Mouse (Mus musculus) layer of hippocampus, postnatal 14 days (tissue): Measurements from ENCODE around the gene Olfr373. TPM values are rescaled to one million over a fixed set of nuclear protein-coding genes. Genes with fewer than 3 reads are reported as not detected.
"Not testable (repeated sequence)": the region's sequence is repeated elsewhere in the genome, so short reads cannot be mapped to it uniquely, and the experiment has no call there.

ENCODE experiments used
- DNase-seq, 2 experiments: peaks; one replicate each; pipeline ENCODE4 v3.0.0; 2021 to 2022; ENCODE audit warnings: low spot score in 2 of 2, mixed read lengths in 1 of 2
- long read RNA-seq, 2 experiments: library from polyadenylated mRNA; stranded (forward); transcript quantifications; one replicate each; pipeline ENCODE4 v2.0.0; 2021
- total RNA-seq, 2 experiments: library from RNA; stranded (reverse); gene quantifications; 2 replicates each; pipeline ENCODE4 v1.2.3; 2021

Olfr373 gene
- total RNA-seq, result not detected
- long read RNA-seq, experiment 1, result 0 reads
- long read RNA-seq, experiment 2, result 0 reads

- not testable (repeated sequence) for DNase-seq
Observed at GRCm38 (mm10) chr8:72082877-72083276, at the start of gene Olfr373. Olfr373 (plus strand) TSS chr8:72083177.

- not testable (repeated sequence) for DNase-seq
Observed at GRCm38 (mm10) chr8:72040918-72041317, 42.1 kb upstream of the Olfr373 start, which contains the start of gene Olfr372. Olfr372 (plus strand) TSS chr8:72041218.

GRCm38 (mm10) chr8:72042493-72042892 lies 40.5 kb upstream of the Olfr373 start:
- DNase-seq, result no peak

GRCm38 (mm10) chr8:72054633-72055032 lies 28.3 kb upstream of the Olfr373 start:
- DNase-seq, result not testable (repeated sequence)

- DNase-seq, result not testable (repeated sequence)
Observed at GRCm38 (mm10) chr8:72057643-72058042, 25.3 kb upstream of the Olfr373 start.

DNA sequence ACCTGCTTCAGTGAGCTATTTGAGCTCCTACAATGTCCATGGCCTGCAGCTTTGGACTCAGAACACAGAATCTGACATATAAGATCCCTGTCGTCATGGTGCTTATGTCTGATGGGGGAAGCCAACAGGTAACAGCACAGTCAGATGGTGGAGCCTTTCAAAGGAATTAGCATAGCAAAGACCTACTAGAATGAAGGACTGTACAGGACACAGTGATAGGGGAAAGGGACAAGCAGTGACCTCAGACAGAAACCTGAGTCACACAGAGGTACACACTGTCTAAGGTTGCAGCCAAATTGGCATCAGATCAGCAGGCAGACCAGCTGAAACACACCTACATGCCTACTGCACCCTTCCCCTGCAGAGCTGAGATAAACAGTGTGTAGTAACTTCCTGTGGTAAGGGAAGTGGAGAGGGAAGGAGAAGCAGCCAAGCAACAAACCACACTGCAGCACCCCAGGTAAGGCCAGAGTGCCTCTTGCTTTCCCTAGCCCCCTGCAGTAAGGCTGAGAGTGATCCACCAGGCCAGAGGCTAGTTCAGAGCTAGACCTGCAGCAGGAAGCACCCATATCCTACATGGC lies 16.1 kb upstream of the Olfr373 start:
- not testable (repeated sequence) for DNase-seq

- no peak for DNase-seq
Observed at GRCm38 (mm10) chr8:72084744-72085143, 1.8 kb downstream of the Olfr373 start.

- not testable (repeated sequence) for DNase-seq
Observed at GRCm38 (mm10) chr8:72087611-72088010, 4.6 kb downstream of the Olfr373 start.

- DNase-seq, result not testable (repeated sequence)
Observed at GRCm38 (mm10) chr8:72096721-72097120, 13.7 kb downstream of the Olfr373 start.

DNA sequence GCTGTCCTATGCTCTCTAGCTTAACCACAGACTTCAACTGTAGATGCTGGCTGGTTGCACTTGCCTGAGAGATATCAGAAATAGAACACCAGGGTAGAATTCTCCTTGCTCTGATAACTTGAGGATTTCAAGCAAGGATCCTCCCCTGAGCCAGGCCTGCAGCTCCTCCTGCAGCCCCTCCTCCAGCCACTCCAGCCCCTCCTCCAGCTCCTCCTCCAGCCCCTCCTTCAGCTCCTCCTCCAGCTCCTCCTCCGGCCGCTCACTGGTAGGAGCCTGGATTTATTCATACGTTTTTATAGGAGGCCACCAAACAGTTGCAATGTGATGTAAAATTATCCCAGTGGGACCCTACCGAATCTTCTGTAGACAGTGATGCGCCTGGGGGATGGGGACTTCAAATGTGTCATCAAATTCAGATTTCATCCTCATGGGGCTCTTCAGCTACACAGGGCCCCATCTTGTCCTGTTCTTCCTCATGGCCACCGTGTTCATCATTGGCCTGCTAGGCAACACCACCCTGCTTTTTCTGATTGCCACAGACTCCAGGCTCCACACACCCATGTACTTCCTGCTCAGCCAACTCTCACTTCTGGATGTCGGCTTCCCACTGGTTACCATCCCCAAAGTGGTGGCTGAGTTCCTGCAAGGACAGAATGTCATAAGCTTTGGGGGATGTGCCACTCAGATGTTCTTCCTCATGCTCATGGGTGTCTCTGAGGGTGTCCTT lies 16.6 kb downstream of the Olfr373 start:
- peak in 1 of 2 experiments; percentile 6 for DNase-seq

DNA sequence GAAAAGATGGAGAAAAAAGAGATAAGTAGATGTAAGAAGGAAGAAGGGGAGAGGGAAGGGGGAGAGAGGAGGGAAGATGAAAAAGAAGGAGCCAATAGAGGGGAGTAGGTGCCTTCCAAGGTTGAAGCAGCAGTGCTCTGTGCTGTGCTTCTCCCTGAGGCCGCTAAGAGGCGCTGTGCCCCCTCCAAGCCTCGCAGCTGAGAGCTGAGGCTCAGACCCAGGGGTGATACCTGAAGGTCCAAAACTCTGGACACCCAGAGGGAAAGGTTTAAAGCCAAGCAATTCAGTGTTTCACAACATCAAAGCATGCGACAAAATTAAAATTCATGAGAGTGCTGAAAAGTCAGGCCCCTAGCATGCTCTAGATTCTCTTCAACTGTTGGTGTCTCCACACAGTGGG lies 22.2 kb downstream of the Olfr373 start:
- no peak for DNase-seq

- DNase-seq, result no peak
Observed at GRCm38 (mm10) chr8:72106740-72107139, 23.8 kb downstream of the Olfr373 start, which contains the start of gene Olfr374. Olfr374 (plus strand) TSS chr8:72107040.

GRCm38 (mm10) chr8:72110876-72111275 lies 27.9 kb downstream of the Olfr373 start:
- no peak for DNase-seq

DNA sequence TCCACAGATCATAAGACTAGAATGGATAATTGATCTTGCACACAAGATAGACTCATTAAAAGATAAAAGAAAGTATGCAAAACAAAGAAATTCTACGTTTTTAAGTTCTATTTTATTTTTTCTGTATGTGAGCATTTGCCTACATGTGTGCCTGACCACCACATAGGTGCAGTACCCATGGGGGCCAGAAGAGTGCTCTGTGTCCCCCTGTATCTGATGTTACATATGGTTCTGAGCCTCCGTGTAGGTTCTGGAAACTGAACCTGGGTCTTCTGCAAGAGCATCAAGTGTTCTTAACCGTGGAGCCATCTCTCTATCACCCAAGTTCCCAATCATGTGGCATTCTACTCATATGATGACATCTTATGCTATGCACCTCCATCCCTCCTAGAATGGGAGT lies 29.5 kb downstream of the Olfr373 start:
- no peak for DNase-seq

DNA sequence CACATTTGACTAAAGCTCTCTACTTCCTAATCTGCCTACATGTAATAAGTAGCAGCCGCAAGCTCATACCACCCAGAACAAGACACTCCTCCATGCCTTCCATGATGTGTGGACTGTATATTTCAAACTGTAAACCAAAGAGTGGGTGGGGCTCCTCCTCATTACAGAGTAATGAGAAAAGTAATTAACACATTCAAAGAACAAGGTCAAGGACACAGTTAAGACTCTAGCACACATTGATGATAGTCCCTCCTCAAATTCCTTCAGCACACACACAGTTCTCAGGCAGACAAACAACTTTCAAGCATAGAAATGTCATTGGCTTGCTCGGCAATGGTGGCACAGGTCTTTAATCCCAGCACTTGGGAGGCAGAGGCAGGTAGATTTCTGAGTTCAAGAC lies 32.2 kb downstream of the Olfr373 start:
- DNase-seq, result no peak

GRCm38 (mm10) chr8:72118616-72119015 lies 35.6 kb downstream of the Olfr373 start:
- DNase-seq, result no peak

DNA sequence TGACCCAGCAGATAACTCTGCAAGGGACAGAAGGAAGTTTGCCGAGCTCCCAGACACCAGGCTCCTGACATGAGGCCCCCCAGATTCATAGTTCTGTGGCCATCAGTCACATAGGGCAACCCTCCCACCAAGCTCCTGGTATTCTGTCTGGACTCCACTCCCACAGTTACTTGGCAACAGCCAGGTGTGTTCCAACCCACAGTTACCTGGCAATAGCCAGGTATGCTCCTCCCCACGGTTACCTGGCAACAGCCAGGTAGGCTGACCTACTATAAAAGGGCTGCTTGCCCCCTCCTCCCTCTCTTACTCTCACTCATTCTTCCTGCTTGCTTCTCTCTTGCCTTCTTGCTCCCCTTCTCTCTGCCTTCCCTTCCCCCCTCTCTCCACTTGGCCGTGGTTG lies 38.5 kb downstream of the Olfr373 start:
- DNase-seq, result not testable (repeated sequence)

- no peak for DNase-seq
Observed at GRCm38 (mm10) chr8:72121997-72122396, 39.0 kb downstream of the Olfr373 start.

- no peak for DNase-seq
Observed at GRCm38 (mm10) chr8:72127834-72128233, 44.9 kb downstream of the Olfr373 start.

GRCm38 (mm10) chr8:72131251-72131650 lies 48.3 kb downstream of the Olfr373 start:
- no peak for DNase-seq

GRCm38 (mm10) chr8:72131901-72132300 lies 48.9 kb downstream of the Olfr373 start:
- no peak for DNase-seq

DNA sequence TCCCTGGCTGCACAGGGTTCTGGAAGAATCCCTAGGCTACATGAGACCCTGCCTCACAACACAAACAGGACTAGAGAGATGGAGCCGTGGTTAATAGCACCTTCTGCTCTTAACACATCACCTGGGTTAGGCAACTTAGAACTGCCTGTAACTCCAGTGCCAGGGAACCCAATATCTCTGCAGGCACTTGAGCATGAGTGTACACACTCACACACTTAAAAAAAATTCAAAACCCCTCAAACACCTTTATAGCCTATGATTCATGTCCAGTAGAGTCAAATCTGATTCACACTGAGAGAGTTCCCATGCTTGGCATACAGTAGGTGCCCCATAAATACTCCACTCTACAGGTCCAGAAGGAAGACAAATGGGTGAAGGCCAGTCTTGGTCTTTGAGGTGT lies 49.4 kb downstream of the Olfr373 start:
- DNase-seq, result no peak

DNA sequence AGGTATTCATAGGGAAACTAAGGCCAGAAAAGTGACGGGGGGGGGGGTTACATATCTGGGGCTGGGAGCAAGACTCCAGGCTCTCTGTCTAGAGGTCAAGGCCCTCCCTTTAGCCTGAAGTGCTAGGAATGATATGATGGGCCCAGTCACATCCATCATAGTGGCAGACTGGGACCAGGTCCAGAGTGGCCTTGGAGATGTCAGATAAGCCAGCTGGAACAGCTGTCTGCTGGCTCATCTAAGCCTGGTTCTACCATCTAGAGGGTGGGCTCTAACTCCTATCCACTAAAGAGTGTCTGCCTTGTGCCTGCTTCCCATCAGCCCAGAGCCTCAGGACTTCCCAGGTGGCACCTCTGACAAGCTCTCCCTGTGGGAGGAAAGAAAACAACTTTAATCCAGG lies 49.9 kb downstream of the Olfr373 start:
- DNase-seq, result no peak
